Mouse (Mus musculus): ENCODE measurements around the gene Pcbd2.

Gene Pcbd2

GRCm38 (mm10) chr13:55733628-55734502 lies 6.7 kb downstream of the Pcbd2 start:
- DNase-seq (ENCODE audit: low spot score) = no peak

- no peak for DNase-seq (ENCODE audit: low spot score)
Observed at GRCm38 (mm10) chr13:55737885-55738284, 10.7 kb downstream of the Pcbd2 start.

- DNase-seq (ENCODE audit: low spot score) = no peak
Observed at GRCm38 (mm10) chr13:55742306-55742705, 15.1 kb downstream of the Pcbd2 start.

GRCm38 (mm10) chr13:55754380-55754779 lies 27.2 kb downstream of the Pcbd2 start:
- DNase-seq (ENCODE audit: low spot score) = no peak

GRCm38 (mm10) chr13:55756789-55757188 lies 29.6 kb downstream of the Pcbd2 start:
- DNase-seq (ENCODE audit: low spot score) = no peak

GRCm38 (mm10) chr13:55757645-55758044 lies 30.5 kb downstream of the Pcbd2 start:
- no peak for DNase-seq (ENCODE audit: low spot score)

GRCm38 (mm10) chr13:55760576-55760975 lies 33.4 kb downstream of the Pcbd2 start:
- DNase-seq (ENCODE audit: low spot score) = no peak

- no peak for DNase-seq (ENCODE audit: low spot score)
Observed at GRCm38 (mm10) chr13:55761486-55761885, 34.3 kb downstream of the Pcbd2 start.

- no peak for DNase-seq (ENCODE audit: low spot score)
Observed at GRCm38 (mm10) chr13:55774352-55774751, 47.2 kb downstream of the Pcbd2 start.

- peak; percentile 6 for DNase-seq (ENCODE audit: low spot score)
Observed at GRCm38 (mm10) chr13:55775056-55775455, 47.9 kb downstream of the Pcbd2 start.

GRCm38 (mm10) chr13:55784268-55784667 lies 57.1 kb downstream of the Pcbd2 start, which contains the start of gene Catsper3:
Gene Catsper3, plus strand, starts transcription at chr13:55784568.
- no peak for DNase-seq (ENCODE audit: low spot score)

- DNase-seq (ENCODE audit: low spot score) = peak; percentile 10
Observed at GRCm38 (mm10) chr13:55786120-55786519, 59.0 kb downstream of the Pcbd2 start.

GRCm38 (mm10) chr13:55801246-55801645 lies 74.1 kb downstream of the Pcbd2 start:
- no peak for DNase-seq (ENCODE audit: low spot score)

- DNase-seq (ENCODE audit: low spot score) = no peak
Observed at GRCm38 (mm10) chr13:55803973-55804372, 76.8 kb downstream of the Pcbd2 start.

- DNase-seq (ENCODE audit: low spot score) = no peak
Observed at GRCm38 (mm10) chr13:55809041-55809623, 82.0 kb downstream of the Pcbd2 start.

- DNase-seq (ENCODE audit: low spot score) = no peak
Observed at GRCm38 (mm10) chr13:55809707-55810106, 82.5 kb downstream of the Pcbd2 start.

GRCm38 (mm10) chr13:55810947-55811346 lies 83.8 kb downstream of the Pcbd2 start:
- no peak for DNase-seq (ENCODE audit: low spot score)

- DNase-seq (ENCODE audit: low spot score) = no peak
Observed at GRCm38 (mm10) chr13:55813490-55814016, 86.4 kb downstream of the Pcbd2 start.

- no peak for DNase-seq (ENCODE audit: low spot score)
Observed at GRCm38 (mm10) chr13:55814834-55815233, 87.7 kb downstream of the Pcbd2 start.

GRCm38 (mm10) chr13:55822499-55822898 lies 95.3 kb downstream of the Pcbd2 start:
- no peak for DNase-seq (ENCODE audit: low spot score)

GRCm38 (mm10) chr13:55824151-55824945 lies 97.2 kb downstream of the Pcbd2 start:
- peak; percentile 24 for DNase-seq (ENCODE audit: low spot score)

GRCm38 (mm10) chr13:55825245-55825681 lies 98.1 kb downstream of the Pcbd2 start:
- peak; percentile 26 for DNase-seq (ENCODE audit: low spot score)

Data from urinary bladder, postnatal 25 days (tissue).